Mouse (Mus musculus) adrenal gland, adult 2 months (tissue): ENCODE measurements around the gene Dnajb3. TPM values are rescaled to one million over a fixed set of nuclear protein-coding genes. Genes with fewer than 3 reads are reported as not detected.
"Not testable (repeated sequence)": the region's sequence is repeated elsewhere in the genome, so short reads cannot be mapped to it uniquely, and the experiment has no call there.

Experiments
- DNase-seq: peaks from one replicate; pipeline ENCODE4 v3.0.0; 2021
- polyA plus RNA-seq: library from polyadenylated mRNA; depleted of rRNA; stranded (reverse); fragments of >200 nt; gene quantifications from 2 replicates; pipeline ENCODE4 v1.2.3, GENCODE M21; 2012
- total RNA-seq, 2 experiments: library from RNA; stranded (reverse); gene quantifications; 2 replicates each; pipeline ENCODE4 v1.2.3; 2021

Dnajb3 gene
- total and polyA plus RNA-seq, 3 experiments: 1.8 to 3.7 (median 3.1) TPM

GRCm38 (mm10) chr1:88231803-88232499 lies 26.4 kb upstream of the Dnajb3 start:
- DNase-seq: no peak

- DNase-seq: no peak
Observed at GRCm38 (mm10) chr1:88230981-88231802, 25.6 kb upstream of the Dnajb3 start.

- DNase-seq: no peak
Observed at GRCm38 (mm10) chr1:88230421-88230820, 24.8 kb upstream of the Dnajb3 start.

- no peak for DNase-seq
Observed at GRCm38 (mm10) chr1:88229986-88230385, 24.4 kb upstream of the Dnajb3 start.

GRCm38 (mm10) chr1:88229566-88229965 lies 24.0 kb upstream of the Dnajb3 start:
- no peak for DNase-seq

- no peak for DNase-seq
Observed at GRCm38 (mm10) chr1:88228121-88228520, 22.5 kb upstream of the Dnajb3 start.

- no peak for DNase-seq
Observed at GRCm38 (mm10) chr1:88227482-88227881, 21.9 kb upstream of the Dnajb3 start.

GRCm38 (mm10) chr1:88226670-88227379 lies 21.2 kb upstream of the Dnajb3 start, which contains the start of gene Mroh2a:
Gene Mroh2a, plus strand, starts transcription at chr1:88226986.
- no peak for DNase-seq

GRCm38 (mm10) chr1:88225741-88226140 lies 20.2 kb upstream of the Dnajb3 start:
- no peak for DNase-seq

GRCm38 (mm10) chr1:88225301-88225700 lies 19.7 kb upstream of the Dnajb3 start:
- DNase-seq: not testable (repeated sequence)

- peak; percentile 66 for DNase-seq
Observed at GRCm38 (mm10) chr1:88224029-88224776, 18.6 kb upstream of the Dnajb3 start.

- no peak for DNase-seq
Observed at GRCm38 (mm10) chr1:88223591-88223990, 18.0 kb upstream of the Dnajb3 start.

- DNase-seq: not testable (repeated sequence)
Observed at GRCm38 (mm10) chr1:88223011-88223515, 17.5 kb upstream of the Dnajb3 start.

- DNase-seq: no peak
Observed at GRCm38 (mm10) chr1:88222216-88222615, 16.6 kb upstream of the Dnajb3 start.

- DNase-seq: no peak
Observed at GRCm38 (mm10) chr1:88220336-88220735, 14.8 kb upstream of the Dnajb3 start.

GRCm38 (mm10) chr1:88219054-88219453 lies 13.5 kb upstream of the Dnajb3 start:
- no peak for DNase-seq

GRCm38 (mm10) chr1:88218591-88218990 lies 13.0 kb upstream of the Dnajb3 start:
- DNase-seq: no peak

GRCm38 (mm10) chr1:88218051-88218450 lies 12.5 kb upstream of the Dnajb3 start:
- no peak for DNase-seq

GRCm38 (mm10) chr1:88217576-88217975 lies 12.0 kb upstream of the Dnajb3 start:
- no peak for DNase-seq

GRCm38 (mm10) chr1:88217144-88217543 lies 11.6 kb upstream of the Dnajb3 start:
- DNase-seq: no peak

GRCm38 (mm10) chr1:88216551-88216950 lies 11.0 kb upstream of the Dnajb3 start:
- no peak for DNase-seq
